Mouse (Mus musculus) CD4-positive helper T cell, adult 2 months (primary cell): ENCODE results near the gene Pim3.

Experiments used
- DNase-seq: peaks from one replicate; pipeline ENCODE4 v3.0.0-alpha.2; 2012; ENCODE audit warnings: low read depth, missing footprints, low spot score

Pim3 gene

GRCm38 (mm10) chr15:88877021-88877400 is 15.0 kb downstream of the Pim3 start:
- DNase-seq = no peak

- DNase-seq = no peak
Observed at GRCm38 (mm10) chr15:88881253-88882044, 19.5 kb downstream of the Pim3 start.

- DNase-seq = no peak
Observed at GRCm38 (mm10) chr15:88882851-88883250, 20.9 kb downstream of the Pim3 start.

GRCm38 (mm10) chr15:88883342-88883741 is 21.4 kb downstream of the Pim3 start:
- DNase-seq = no peak

GRCm38 (mm10) chr15:88885376-88885775 is 23.4 kb downstream of the Pim3 start:
- DNase-seq = no peak

GRCm38 (mm10) chr15:88889032-88889431 is 27.0 kb downstream of the Pim3 start:
- DNase-seq = no peak

- DNase-seq = no peak
Observed at GRCm38 (mm10) chr15:88889994-88890393, 28.0 kb downstream of the Pim3 start.

GRCm38 (mm10) chr15:88890751-88891675 is 29.0 kb downstream of the Pim3 start:
- peak; percentile 83 for DNase-seq

GRCm38 (mm10) chr15:88891676-88892040 is 29.7 kb downstream of the Pim3 start:
- no peak for DNase-seq

GRCm38 (mm10) chr15:88892252-88892651 is 30.3 kb downstream of the Pim3 start:
- DNase-seq = no peak

GRCm38 (mm10) chr15:88892876-88893275 is 30.9 kb downstream of the Pim3 start:
- no peak for DNase-seq

- no peak for DNase-seq
Observed at GRCm38 (mm10) chr15:88895119-88895518, 33.1 kb downstream of the Pim3 start.

- DNase-seq = no peak
Observed at GRCm38 (mm10) chr15:88895891-88896290, 33.9 kb downstream of the Pim3 start.

GRCm38 (mm10) chr15:88896341-88896980 is 34.5 kb downstream of the Pim3 start:
- DNase-seq = no peak

GRCm38 (mm10) chr15:88902200-88902875 is 40.4 kb downstream of the Pim3 start:
- DNase-seq = no peak

- no peak for DNase-seq
Observed at GRCm38 (mm10) chr15:88903086-88903485, 41.1 kb downstream of the Pim3 start.

- no peak for DNase-seq
Observed at GRCm38 (mm10) chr15:88904056-88904811, 42.2 kb downstream of the Pim3 start.

- DNase-seq = no peak
Observed at GRCm38 (mm10) chr15:88906347-88906746, 44.4 kb downstream of the Pim3 start.

GRCm38 (mm10) chr15:88915046-88915445 is 53.1 kb downstream of the Pim3 start:
- DNase-seq = no peak
